Mouse (Mus musculus) thymus, adult 2 months (tissue): ENCODE results near the gene A130010J15Rik.

ENCODE experiments used
- CTCF ChIP-seq: fragments of 200-500 bp; IDR thresholded peaks from 2 replicates; pipeline ENCODE4 v1.5.1; 2012; ENCODE audit warnings: mild to moderate bottlenecking, control low read depth, low read length, moderate library complexity, borderline replicate concordance; ENCODE audit not compliant: control insufficient read depth, poor library complexity, insufficient read depth; ENCODE audit errors: extremely low read depth
- POLR2A ChIP-seq: fragments of 200-500 bp; IDR thresholded peaks from 2 replicates; pipeline ENCODE4 v1.6.1; 2012; ENCODE audit warnings: mild to moderate bottlenecking, low read length, control low read depth, moderate library complexity; ENCODE audit not compliant: control insufficient read depth, poor library complexity, insufficient read depth; ENCODE audit errors: extremely low read depth

DNA sequence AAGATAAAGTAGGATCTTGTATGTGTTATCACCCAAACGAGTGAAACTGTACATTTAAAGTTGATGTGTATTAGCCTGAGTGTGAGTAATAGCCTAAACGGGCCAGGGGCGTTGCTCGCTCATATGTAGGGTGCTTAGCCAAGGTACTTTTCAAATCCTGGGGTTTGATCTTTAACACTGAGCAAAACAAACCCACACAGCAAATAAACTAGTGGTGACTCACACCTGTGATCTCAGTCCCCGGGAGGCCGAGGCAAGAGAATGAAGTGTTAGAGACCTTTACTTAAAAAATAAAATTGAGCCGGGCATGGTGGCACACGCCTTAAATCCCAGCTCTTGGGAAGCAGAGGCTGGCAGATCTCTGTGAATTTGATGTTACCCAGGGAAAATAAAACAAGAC, 37.0 kb upstream of the A130010J15Rik start:
- TF ChIP-seq POLR2A: no peak
- TF ChIP-seq CTCF: no peak
